Mouse (Mus musculus) CD4-positive, CD25-positive, alpha-beta regulatory T cell, adult 4 months (primary cell): Measurements from ENCODE around the gene Socs7. TPM values are rescaled to one million over a fixed set of nuclear protein-coding genes. Genes with fewer than 3 reads are reported as not detected.
"Not testable (repeated sequence)": the region's sequence is repeated elsewhere in the genome, so short reads cannot be mapped to it uniquely, and the experiment has no call there.

Experiments used
- ATAC-seq: one replicate; pipeline ENCODE4 v1.8.0; 2017
- polyA plus RNA-seq, 2 experiments: library from polyadenylated mRNA; unstranded; fragments of 100-300 nt; shearing (Covaris generic); gene quantifications; one replicate each; pipeline ENCODE4 v1.2.1; 2017

The Socs7 gene
- 1 to 10 TPM; 7.6 to 8.4 TPM for polyA plus RNA-seq

DNA sequence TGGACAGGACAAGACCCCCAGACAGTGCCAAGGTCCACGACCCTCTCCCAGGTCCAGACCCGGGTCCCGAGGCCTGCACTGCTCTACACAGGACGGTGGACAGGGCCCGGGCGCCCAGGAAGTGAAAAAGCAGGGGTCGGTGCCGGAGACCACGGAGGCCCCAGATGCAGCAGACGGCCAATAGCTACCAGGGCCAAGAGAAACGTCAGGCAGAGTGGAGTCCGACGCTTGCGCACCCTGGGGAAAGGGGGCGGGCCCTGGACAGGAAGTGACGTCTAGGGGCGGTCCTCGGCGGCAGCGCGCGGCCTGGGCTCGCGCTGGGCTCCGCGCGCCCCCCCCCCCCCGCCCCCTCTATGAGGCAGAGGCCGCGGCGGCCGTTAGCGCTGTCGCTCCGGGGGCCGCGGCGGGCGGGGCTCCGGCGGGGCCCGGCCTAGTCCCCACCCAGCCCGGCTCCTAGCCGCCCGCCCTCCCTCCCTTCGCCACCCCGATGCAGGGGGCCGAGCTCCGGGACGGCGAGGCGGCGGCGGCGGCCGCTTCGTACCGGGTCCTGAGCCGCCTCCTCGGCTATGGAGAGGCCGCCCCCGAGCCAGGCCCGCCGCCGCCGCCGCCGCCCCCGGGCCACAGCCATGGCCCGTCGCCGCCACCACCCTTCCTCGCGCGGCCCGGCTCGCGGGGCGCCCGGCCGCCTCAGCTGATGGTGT, at the start of gene Socs7:
Gene Socs7 (plus strand): TSS at position 604 of the 701 bp plus-strand sequence.
- peak; percentile 90 for ATAC-seq

DNA sequence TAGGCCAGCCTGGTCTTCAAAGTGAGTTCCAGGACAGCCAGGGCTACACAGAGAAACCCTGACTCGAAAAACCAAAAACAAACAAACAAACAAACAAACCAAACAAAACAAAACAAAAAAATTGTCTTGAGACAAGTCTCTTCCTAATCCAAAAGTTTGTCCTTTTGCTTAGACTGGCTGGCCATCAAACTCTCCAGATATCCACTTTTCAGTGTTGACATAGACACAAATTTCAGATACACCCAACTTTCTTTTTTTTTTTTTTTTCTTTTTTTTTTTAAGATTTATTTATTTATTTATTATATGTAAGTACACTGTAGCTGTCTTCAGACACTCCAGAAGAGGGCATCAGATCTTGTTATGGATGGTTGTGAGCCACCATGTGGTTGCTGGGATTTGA, 49.5 kb upstream of the Socs7 start:
- not testable (repeated sequence) for ATAC-seq

GRCm38 (mm10) chr11:97314110-97314509, 48.2 kb upstream of the Socs7 start:
- ATAC-seq = no peak

GRCm38 (mm10) chr11:97314751-97315503, 47.4 kb upstream of the Socs7 start:
- ATAC-seq = peak; percentile 4

DNA sequence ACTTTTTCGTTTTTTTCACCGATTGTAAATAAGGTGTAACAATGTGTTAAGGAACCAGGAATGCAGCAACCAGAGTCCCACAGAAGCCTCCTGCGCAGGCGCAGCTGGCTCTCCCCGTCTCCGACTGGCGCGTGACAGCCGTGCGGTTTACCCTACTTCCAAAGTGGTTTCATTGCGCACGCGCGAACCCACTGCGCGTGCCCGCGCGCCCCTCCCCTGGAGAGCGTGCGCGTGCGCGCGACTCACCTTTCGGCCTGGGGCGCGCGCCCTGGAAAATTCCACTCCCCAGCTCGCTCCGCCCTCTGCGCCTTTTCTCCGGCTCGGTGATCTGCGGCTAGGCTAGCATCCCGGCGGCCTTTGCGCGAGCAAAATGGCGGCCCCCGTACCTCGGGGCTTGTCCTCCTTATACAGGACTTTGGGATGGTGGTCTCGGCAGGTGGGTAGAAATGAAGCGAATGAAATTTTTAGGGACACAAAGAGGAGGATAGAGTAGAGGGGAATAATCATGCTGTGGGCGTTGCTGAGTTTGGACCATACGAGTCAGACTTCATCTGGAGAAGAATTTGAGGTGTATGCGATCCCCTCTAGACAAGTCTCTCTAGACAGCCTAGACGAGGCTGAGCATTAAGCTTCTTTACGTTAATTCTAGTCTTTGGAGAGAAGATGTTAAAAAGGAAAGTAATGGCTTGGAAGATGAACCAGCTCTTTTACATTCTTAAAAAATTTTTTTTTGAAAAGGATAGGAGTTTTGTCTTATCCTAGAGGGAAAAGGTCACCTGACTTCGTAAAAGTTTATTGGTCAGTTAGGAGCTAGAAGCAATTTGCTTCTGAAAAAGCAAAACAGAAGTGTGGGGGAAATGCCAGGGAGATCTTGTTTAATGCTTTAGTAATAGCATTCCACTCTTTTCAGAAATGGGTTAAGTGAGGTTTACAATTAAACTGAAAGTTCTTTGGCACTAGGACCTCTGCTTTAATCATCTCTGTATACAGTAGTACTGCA, 46.5 kb upstream of the Socs7 start, which contains the start of gene Mrpl45:
Gene Mrpl45 (plus strand): TSS at position 213 of the 1,000 bp plus-strand sequence.
- peak; percentile 94 for ATAC-seq

GRCm38 (mm10) chr11:97321197-97321596, 41.2 kb upstream of the Socs7 start:
- no peak for ATAC-seq

DNA sequence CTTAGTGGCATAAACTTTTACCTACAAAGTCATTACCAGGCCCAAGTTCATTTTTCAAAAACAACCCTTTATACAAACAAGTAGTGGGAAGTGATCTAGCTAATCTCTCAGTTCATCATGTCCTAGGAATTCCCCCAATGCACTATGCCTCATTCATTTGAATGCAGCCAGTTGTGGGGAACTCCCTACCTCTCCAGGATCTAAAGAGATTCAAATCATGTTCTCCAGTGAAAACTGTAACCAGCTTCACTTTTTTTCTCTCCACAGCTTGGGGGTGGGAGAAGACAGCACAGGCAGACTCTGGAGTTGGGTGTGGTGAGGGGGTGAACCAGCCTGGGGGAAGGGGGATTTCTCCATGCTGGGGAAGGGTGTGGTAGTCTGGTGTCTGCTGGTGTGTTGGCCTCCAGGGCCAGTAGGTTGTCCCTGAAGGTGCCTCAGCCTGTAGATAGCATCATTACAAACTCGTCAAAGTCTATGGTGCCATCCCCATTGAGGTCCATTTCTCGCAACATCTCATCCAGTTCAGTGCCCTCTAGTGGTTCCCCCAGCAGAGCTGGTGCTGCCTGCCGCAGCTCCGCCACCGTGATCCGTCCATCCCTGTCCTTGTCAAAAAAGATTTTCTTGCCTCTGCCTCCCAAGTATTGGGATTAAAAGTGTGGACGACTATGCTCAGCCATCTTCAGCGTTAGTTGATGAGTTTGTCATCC, 40.3 kb upstream of the Socs7 start:
- ATAC-seq = peak; percentile 93

- ATAC-seq = no peak
These were observed 37.1 kb upstream of the Socs7 start for GRCm38 (mm10) chr11:97325224-97325623.

DNA sequence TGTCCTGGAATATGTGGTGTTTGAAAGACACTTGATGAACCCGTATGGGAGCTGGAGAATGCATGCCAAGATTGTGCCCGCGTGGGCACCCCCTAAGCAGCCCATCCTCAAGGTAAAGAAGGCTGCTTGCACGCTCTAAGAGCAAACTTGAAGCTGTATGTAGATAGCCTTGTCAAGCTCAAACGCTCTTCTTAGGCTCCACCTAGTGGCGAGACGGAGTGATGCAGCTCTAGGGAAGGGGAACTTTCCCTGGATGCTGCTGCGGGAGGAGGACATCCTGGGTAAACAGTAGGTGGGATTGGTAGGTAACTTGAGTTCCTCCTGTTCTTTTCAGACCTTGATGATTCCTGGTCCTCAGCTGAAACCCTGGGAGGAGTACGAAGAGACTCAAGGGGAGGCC, 34.2 kb upstream of the Socs7 start:
- no peak for ATAC-seq

DNA sequence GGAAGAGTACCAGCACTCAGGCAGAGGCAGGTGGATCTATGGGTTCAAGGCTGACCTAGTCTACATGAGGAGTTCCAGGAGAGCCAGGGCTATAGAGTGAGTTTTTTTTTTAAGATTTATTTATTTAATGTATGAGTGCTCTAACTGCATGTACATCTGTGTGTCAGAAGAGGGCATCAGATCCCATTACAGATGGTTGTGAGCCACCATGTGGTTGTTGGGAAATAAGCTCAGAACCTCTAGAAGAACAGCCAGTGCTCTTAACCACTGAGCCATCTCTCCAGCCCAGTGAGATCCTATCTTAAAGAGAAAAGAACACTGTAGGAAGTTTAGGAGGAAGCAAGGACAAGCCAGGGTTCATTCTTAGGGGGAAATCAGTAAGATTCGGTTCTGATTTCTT, 32.0 kb upstream of the Socs7 start:
- ATAC-seq = no peak

DNA sequence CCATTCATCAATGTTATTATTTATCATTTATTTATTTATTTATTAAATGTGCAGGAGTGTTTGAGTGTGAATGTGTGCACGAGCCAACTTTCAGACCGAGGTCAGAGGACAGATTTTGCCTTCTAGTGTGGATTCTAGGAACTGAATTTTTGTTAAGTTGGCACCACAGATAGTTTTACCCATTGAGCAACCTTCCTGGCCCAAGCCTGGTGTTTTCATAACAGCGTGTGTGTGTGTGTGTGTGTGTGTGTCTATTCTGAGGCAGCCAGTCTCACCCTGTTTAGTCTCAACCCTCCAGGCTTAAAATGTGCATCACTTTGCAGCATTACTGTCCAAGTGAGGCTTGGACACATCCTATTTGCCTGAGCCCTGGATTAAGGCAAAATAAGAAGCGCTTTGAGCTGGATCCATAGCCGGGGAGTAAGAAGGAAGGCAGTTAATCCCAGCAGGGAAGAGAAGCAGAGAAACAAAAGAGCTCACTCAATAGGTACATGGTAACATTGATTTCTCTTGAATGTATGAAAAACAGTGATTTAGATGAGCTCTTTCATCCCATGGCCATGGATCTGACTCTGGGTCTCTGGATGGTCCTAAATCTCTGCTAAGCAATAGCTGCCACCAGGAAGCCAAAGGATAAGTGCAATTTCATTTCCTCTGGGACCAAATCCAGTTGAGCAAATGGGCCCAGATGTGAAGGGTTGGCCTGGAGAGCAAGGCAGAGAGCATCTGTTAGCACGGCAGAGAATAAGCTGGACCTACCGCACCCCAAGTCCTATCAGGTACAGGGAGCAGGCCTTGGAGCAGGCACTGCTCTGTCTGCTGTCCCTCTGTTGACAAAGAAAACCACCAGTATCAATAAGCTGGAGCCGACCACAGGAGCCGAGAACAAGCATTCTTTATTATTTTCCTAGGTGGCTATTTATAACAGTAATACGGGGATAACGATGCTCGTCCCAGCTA, 30.8 kb upstream of the Socs7 start:
- ATAC-seq = no peak

- ATAC-seq = no peak
These were observed 29.3 kb upstream of the Socs7 start for GRCm38 (mm10) chr11:97333044-97333443.

DNA sequence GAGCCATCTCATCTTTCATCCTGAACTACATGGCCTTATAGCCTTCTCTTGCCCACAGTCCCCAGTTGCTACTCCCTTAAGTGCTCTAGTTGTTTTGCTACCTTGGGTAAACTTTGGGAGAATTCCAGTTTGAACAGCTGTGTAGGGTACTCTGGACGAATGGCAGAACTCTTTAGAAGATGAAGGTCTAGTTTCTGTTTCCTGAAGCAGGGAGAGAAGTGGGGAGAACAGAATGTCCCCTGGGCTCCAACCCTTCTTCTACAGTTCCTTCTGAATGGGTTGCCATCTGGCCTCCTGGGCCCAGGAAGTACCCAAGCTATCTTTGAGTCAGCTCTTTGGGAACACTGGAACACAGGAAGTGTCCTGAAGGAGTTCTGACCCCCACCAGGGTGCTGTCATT, 28.5 kb upstream of the Socs7 start:
- no peak for ATAC-seq

DNA sequence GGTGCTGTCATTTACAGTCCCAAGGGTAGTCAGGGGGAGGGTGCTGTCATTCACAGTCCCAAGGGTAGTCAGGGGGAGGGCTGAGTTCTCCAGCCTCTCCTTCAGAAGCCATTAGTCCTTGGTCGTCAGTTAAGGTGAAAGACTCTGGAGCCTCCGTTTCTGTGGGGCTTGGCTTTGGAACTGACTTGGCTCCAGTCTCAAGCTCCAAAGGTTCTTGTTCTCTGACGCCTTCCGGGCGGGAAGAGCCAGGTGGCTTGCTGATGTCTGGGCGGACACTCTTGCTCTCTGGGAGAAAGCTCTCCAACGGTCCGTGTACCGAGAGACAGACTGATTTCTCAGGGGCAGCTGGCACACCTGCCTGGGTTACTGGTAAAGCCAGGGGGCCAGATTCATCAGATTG, 28.0 kb upstream of the Socs7 start:
- ATAC-seq = no peak

- no peak for ATAC-seq
These were observed 26.1 kb upstream of the Socs7 start for GRCm38 (mm10) chr11:97336238-97336637.

GRCm38 (mm10) chr11:97336751-97337345, 25.5 kb upstream of the Socs7 start:
- no peak for ATAC-seq

- ATAC-seq = no peak
These were observed 25.0 kb upstream of the Socs7 start for GRCm38 (mm10) chr11:97337363-97337762.

DNA sequence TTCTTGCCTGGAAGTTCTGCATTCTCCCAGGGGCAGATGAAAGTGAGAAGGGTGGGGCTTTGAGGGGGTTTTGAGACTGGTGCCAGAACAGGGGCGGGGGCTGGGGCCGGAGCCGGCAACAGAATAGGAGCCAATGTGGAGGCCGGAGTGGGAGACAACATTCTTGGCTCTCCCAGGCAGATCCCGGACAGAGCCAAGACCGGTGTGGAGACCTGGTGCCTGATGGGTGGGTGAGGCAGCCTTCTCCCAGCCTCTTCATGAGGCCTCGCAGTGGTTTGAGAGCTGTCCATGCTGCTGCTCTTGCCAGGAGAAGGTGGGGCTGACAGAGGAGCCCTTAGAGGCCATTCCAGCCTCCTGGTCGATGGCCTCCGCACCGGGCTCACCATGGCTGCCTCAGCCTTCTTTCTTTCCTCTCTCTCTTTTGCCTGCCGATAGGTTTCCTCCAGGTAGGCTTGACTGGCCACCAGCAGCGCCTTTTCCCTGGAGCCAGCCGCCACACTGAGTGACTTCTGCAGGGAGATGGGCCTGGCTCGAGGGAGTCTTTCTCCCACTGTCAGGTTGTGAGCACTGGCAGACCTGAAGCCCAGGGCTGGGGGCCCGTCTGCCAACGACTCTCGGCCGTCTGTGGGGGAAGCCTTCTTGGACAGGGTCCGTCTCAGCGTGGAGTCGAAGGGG, 23.9 kb upstream of the Socs7 start:
- no peak for ATAC-seq

DNA sequence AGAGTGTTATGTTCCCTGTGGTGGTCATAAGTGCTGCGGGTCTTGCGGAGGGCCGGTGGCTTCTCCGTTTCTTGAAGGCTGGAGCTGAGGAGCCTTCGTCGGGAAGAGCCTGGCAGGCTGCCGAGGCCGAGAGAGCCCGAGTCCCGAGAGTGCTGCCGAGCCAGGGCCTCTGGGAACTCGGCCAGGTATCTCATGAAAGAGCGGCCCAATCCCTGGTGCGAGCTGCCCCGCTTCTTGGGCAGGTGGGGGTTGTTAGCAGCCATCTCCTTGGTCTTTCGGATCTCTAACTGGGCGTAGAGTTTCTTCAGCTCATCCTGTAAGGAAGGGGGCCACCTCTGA, 23.4 kb upstream of the Socs7 start:
- no peak for ATAC-seq

DNA sequence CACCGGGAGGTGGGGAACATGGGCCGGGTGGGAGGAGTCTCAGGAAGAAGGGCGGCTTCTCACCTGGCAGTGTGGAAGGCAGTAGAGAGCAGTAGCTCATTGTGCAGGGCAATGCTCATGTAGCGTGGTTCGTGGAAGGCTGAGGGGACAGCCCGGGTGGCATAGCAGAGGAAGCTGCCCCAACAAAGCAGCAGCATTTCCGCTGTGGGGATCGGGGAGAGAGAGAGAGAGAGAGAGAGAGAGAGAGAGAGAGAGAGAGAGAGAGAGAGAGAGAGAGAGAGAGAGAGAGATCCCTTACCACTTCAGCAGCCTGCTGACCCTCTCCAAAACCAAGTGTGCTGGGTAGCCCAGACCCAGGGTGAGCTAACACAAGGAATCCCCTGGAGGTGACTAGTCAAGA, 19.2 kb upstream of the Socs7 start:
- peak; percentile 65 for ATAC-seq
